Mouse (Mus musculus) CD8-positive naive resting alpha-beta T cell, adult 2 months (primary cell): ENCODE measurements around the gene Mettl7a1.
A peak's percentile ranks its signal among the peaks of the same experiment; 100 is the strongest.
"Not testable (repeated sequence)": the region's sequence is repeated elsewhere in the genome, so short reads cannot be mapped to it uniquely, and the experiment has no call there.

ENCODE experiments used
- DNase-seq, 2 experiments: peaks; one replicate each; pipeline ENCODE4 v3.0.0; 2022; ENCODE audit warnings: low read depth in 2 of 2, low spot score in 2 of 2

Mettl7a1 gene

DNA sequence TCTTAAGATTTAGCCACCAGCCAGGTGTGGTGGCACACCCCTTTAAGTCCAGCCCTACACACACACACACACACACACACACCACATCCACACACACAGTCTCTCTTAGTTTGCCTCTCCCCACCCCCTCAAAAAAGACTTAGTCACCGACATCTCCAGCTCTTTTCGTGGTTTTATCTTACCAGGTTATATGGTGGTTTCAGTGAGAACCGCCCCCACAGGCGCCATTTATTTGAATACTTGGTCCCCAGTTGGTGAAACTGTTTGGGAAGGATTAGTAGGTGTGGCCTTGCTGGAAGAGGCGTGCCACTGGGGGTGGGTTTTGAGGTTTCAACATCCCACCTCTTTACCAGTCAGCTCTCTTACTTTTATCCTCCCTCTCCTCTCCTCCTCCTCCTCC, 6.1 kb upstream of the Mettl7a1 start:
- DNase-seq = no peak

- no peak for DNase-seq
Observed at GRCm38 (mm10) chr15:100300499-100300898, 3.4 kb upstream of the Mettl7a1 start.

GRCm38 (mm10) chr15:100301556-100301955, 2.4 kb upstream of the Mettl7a1 start:
- DNase-seq = no peak

DNA sequence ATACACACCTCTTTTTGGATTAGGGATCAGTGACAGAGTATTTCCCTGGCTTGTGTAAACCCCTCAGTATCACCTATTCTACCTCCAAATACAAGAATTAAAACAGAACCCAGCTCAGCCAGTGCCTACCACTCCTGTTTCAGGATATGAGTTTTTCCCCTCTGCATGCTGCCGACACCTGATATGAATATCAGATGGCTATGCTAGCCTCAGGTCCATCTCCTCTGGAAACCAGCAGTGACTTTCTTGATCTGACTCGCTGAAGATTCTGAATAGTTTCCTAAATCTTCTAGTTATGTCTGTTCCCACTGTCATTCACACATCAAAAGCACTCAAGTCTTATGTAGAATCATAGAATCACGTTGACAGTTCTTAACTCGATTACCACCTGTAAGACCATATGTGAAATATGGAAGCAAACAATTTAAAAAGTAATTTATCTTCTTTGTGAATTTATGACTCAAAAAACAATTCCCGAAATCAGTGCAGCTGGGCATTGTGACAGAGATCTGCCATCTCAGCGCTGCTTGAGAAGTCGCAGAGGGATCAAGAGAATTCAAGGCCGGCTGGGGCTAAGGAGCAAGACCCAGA, 417 bp upstream of the Mettl7a1 start:
- DNase-seq = no peak

GRCm38 (mm10) chr15:100306201-100306600, 2.3 kb downstream of the Mettl7a1 start:
- no peak for DNase-seq

DNA sequence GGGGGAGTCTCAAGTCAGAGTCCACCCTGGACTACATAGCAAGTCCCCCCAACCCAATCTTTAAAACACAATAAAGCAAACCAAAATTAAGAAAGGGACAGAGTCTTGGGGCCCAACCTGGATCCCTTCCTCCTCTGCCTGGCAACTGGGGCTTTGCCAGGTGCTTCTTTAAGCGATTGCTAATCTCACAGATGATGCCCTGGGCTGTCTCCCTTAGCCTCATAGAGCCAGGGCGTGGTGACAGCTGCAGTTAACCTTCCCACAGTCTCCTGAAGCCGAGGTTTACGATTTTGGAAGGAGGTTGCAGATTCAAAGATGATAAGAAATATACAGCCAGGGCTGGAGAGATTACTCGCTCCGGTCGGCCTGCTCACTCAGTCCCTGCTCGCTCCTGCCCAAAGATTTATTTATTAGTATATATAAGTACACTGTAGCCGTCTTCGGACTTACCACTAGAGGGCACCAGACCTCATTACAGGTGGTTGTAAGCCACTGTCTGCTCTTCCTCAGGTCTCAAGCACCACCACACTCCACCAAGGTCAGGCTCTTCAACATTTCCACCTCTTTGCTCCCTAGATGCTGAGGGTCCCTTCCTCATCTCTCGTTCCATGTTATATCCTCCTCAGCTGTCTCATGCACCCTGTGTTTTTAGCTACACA, 3.6 kb downstream of the Mettl7a1 start:
- peak in 1 of 2 experiments; percentile 35 for DNase-seq

DNA sequence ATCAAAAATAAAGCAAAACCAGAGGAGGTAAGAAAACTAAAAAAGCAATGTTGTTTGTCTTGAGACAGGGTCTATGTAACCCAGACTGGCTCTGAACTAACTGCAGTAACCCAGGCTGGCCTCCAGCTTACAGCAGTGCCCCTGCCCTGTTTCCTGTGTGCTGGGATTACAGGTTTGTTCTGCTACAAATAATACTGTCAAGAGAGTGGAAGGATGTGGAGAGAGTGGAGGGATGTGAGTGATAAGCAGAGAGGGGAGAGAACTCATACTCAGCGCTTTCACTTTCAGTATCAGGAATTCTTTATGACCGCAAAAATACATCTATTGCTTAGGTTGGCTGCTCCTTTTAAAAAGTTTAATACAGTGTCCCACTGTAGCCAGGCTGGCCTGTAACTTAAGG, 8.4 kb downstream of the Mettl7a1 start:
- peak in 1 of 2 experiments; percentile 12 for DNase-seq

GRCm38 (mm10) chr15:100314448-100315145, 10.7 kb downstream of the Mettl7a1 start:
- no peak for DNase-seq

DNA sequence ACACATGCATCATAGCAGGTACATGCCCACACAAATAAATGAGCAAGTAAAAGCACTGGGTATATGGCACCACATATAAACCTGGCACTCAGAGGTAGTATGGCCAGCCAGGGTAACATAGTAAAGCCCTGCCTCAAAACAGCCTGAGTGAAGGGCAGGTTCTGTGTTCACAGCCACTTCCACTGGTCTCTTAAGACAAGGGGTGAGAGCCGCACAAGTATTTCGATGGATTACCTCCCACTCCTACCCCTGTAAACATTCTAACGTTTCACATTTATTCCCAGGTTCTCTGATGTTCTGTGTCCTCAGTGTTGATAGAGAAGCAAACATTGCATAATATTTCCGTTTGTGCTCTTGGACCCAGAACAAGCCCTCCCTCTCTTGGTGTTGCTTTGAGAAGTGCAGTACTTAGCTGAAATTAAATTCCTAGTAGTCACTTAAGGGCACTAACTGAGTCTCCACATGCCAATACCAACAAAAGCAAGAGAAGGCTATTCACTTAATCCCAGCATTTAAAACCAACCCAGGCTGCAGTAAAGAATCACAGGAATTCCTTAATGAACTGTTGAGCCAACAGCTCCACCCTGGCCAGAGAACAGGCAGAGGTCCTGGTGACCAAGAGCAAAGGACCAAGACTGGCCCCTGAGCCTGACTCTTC, 14.2 kb downstream of the Mettl7a1 start:
- not testable (repeated sequence) for DNase-seq

GRCm38 (mm10) chr15:100319884-100320283, 15.9 kb downstream of the Mettl7a1 start:
- DNase-seq = no peak

DNA sequence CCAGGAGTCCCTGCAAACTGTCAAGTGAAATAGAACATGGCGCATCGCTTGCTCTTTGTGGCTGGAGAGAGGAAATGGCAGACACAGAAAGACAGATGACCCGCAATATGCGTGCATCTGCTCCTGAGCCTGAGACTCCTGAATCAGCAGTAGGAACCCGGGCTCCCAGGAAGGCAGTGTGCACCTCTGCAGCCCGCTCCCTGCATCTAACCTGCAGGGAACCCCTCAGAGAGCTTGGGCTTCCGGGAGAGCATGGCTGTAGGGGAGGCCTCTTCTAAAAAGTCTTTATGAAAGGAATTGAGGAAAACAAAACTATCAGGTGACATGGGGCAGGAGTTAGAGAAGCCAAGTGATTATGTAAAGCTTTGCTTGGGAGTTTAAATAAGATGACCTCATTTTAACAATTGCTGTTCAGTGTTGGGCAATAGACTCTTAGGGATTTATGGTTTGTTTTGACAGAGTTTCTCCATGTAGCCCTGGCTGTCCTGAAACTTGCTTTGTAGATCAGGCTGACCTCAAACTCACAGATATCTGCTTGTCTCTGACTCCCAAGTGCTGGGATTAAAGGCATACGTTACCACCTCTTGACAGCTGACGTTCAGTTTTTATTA, 16.5 kb downstream of the Mettl7a1 start:
- no peak for DNase-seq

GRCm38 (mm10) chr15:100321134-100321533, 17.2 kb downstream of the Mettl7a1 start:
- DNase-seq = no peak

DNA sequence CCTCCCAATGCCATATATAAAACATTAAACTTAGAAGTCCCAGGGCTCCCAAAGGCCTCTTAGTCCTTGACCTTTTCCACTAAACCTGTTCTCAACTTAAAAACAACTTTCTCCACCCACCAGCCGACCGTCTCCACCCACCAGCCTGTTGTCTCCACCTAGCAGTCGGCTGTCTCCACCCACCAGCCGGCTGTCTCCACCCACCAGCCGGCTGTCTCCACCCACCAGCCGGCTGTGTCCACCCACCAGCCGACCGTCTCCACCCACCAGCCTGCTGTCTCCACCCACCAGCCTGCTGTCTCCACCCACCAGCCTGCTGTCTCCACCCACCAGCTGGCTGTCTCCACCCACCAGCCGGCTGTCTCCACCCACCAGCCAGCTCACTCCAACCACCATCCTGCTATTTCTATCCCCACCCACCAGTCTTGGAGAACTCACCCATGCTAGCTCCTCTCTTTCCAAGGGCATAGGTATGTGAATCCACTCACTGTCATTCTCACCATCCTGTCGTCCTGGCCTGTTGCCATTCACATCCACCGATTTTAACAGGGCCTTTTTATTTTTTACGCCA, 20.2 kb downstream of the Mettl7a1 start:
- no peak for DNase-seq

DNA sequence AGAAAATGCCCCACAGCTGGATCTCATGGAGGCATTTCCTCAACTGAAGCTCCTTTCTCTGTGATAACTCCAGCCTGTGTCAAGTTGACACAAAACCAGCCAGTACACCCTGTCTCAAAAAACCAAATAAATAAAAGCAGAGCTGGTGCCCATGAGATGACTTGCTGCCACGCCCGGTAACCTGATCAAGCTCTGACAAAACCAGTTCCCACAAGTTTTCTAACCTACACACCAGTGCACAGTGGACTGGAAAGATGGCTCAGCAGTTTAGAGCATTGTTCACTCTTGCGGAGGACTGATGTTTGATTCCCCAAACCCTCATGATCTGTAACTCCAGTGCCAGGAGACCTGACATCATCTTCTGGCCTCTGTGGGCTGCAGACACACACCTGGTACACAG, 21.3 kb downstream of the Mettl7a1 start:
- no peak for DNase-seq

GRCm38 (mm10) chr15:100328089-100328488, 24.1 kb downstream of the Mettl7a1 start:
- DNase-seq = not testable (repeated sequence)

GRCm38 (mm10) chr15:100329336-100329735, 25.4 kb downstream of the Mettl7a1 start:
- DNase-seq = not testable (repeated sequence)

DNA sequence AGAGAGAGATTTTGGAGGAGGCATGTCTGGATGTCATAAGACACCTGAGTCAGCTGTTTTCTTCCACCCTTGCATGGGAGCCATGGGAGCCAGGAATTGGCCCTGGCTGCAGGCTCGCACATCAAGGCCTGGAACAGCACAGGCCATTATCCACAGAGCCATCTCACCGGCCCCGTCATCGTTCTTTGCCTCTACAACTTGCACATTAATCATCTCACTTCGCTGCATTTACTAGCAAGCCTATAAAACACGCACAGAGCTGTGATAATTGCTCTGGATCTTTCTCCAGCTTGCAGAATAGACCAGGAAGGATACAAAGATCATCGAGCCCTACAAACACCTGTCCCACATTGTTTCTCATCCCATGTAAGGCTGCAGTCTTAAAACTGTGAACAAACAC, 26.8 kb downstream of the Mettl7a1 start:
- DNase-seq = no peak

GRCm38 (mm10) chr15:100332077-100332961, 28.4 kb downstream of the Mettl7a1 start:
- DNase-seq = not testable (repeated sequence)

GRCm38 (mm10) chr15:100334629-100335028, 30.7 kb downstream of the Mettl7a1 start, which contains the start of gene Mettl7a3:
Gene Mettl7a3 (plus strand): TSS chr15:100334929.
- no peak for DNase-seq

DNA sequence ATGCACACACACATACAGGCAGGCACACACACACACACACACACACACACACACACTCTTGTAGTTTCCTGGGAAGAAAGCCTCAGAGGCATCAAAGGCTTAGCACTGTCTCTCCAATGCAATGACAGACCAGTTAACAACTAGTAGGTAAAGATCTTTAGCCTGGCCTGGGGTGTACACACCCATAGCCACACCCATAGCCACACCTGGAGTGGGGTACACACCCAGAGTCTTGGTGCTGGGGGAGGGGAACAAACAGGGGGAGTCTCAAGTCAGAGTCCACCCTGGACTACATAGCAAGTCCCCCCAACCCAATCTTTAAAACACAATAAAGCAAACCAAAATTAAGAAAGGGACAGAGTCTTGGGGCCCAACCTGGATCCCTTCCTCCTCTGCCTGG, 33.4 kb downstream of the Mettl7a1 start:
- DNase-seq = not testable (repeated sequence)
